Mouse (Mus musculus) macrophage (primary cell): ENCODE data around the gene Dhx15. TPM values are rescaled to one million over a fixed set of nuclear protein-coding genes. Genes with fewer than 3 reads are reported as not detected.

Source experiments
- H3K27ac ChIP-seq: fragments of 350-480 bp; formaldehyde crosslinking; 2 replicates; pipeline ENCODE4 v1.9.0; 2021
- H3K36me3 ChIP-seq: fragments of 350-480 bp; formaldehyde crosslinking; 2 replicates; pipeline ENCODE4 v1.9.0; 2021; ENCODE audit errors: inconsistent target
- H3K4me3 ChIP-seq: fragments of 350-480 bp; formaldehyde crosslinking; 2 replicates; pipeline ENCODE4 v1.9.0; 2021; ENCODE audit errors: inconsistent target
- H3K79me2 ChIP-seq: fragments of 350-480 bp; formaldehyde crosslinking; 2 replicates; pipeline ENCODE4 v1.9.0; 2021; ENCODE audit errors: inconsistent target
- WGBS: methylation state at CpG from one replicate; pipeline ENCODE4 v1.1.7; 2026; ENCODE audit warnings: inconsistent platforms; ENCODE audit not compliant: missing documents; 5-methylcytosine and 5-hydroxymethylcytosine counted together
- polyA plus RNA-seq: library from polyadenylated mRNA; stranded (reverse); fragments of 250-400 nt; gene quantifications from 3 replicates; pipeline ENCODE4 v1.2.4, GENCODE M21; 2018; ENCODE audit warnings: inconsistent platforms

Dhx15 gene
- polyA plus RNA-seq, 1 experiment from 2014 or later: 91.7 TPM

GRCm38 (mm10) chr5:52191180-52191468 lies 810 bp upstream of the Dhx15 start:
- Histone ChIP-seq H3K27ac (peak overlapping the region; percentile 43), H3K79me2 (peaks cover 37% of the 10 kb centered on the region), H3K4me3 (peak overlapping the region; percentile 61), H3K36me3 (no peaks in the 10 kb centered on the region)
- WGBS: 65% methylated on average over 1 of the region's 1 CpGs

- peaks cover under 1% of the 10 kb centered on the region; the same call in 1 of the 2 replicates for H3K36me3 ChIP-seq
- under 1% methylated on average over 63 of the region's 63 CpGs for WGBS
These were observed 499 bp downstream of the Dhx15 start for GRCm38 (mm10) chr5:52189664-52190365.

GRCm38 (mm10) chr5:52188206-52188605 lies 2.1 kb downstream of the Dhx15 start:
- H3K4me3 ChIP-seq: peak overlapping the region; percentile 61
- peaks cover 8% of the 10 kb centered on the region; the same call in 1 of the 2 replicates for H3K36me3 ChIP-seq
- WGBS: 10% methylated on average over 3 of the region's 3 CpGs
- no peak overlapping the region for H3K27ac ChIP-seq
- H3K79me2 ChIP-seq: peaks cover 66% of the 10 kb centered on the region

More at GRCm38 (mm10) chr5:52189664-52190365, 499 bp downstream of the Dhx15 start:
- peaks cover 50% of the 10 kb centered on the region for H3K79me2 ChIP-seq
- H3K4me3 ChIP-seq: peak overlapping the region; percentile 61
- peak overlapping the region; percentile 51 for H3K27ac ChIP-seq

- 17% methylated on average over 1 of the region's 1 CpGs for WGBS
- Histone ChIP-seq H3K36me3 (peaks cover 7% of the 10 kb centered on the region; the same call in 1 of the 2 replicates), H3K79me2 (peaks cover 100% of the 10 kb centered on the region), H3K4me3 (no peak overlapping the region), H3K27ac (no peak overlapping the region)
These were observed 13.0 kb downstream of the Dhx15 start for GRCm38 (mm10) chr5:52177326-52177725.

- H3K4me3 ChIP-seq: no peak overlapping the region
- peaks cover 94% of the 10 kb centered on the region for H3K79me2 ChIP-seq
- H3K36me3 ChIP-seq: peaks cover 40% of the 10 kb centered on the region
- WGBS: 6% methylated on average over 2 of the region's 2 CpGs
- no peak overlapping the region for H3K27ac ChIP-seq
These were observed 21.8 kb downstream of the Dhx15 start for GRCm38 (mm10) chr5:52168468-52168867.

GRCm38 (mm10) chr5:52149138-52149537 lies 41.2 kb downstream of the Dhx15 start:
- 84% methylated on average over 3 of the region's 3 CpGs for WGBS
- Histone ChIP-seq H3K79me2 (peaks cover 59% of the 10 kb centered on the region; the same call in 1 of the 2 replicates), H3K27ac (no peak overlapping the region), H3K36me3 (peaks cover 32% of the 10 kb centered on the region; the same call in 1 of the 2 replicates), H3K4me3 (no peak overlapping the region)

- Histone ChIP-seq H3K27ac (peak overlapping the region; percentile 21), H3K36me3 (peaks cover 18% of the 10 kb centered on the region; the same call in 1 of the 2 replicates), H3K79me2 (peaks cover 61% of the 10 kb centered on the region; the same call in 1 of the 2 replicates)
These were observed 43.2 kb downstream of the Dhx15 start for GRCm38 (mm10) chr5:52147141-52147540.

GRCm38 (mm10) chr5:52145684-52146083 lies 44.6 kb downstream of the Dhx15 start:
- Histone ChIP-seq H3K27ac (no peak overlapping the region), H3K36me3 (0 out of 2 replicates have a peak, but pooled peaks cover 5% of the 10 kb centered on the region), H3K4me3 (no peak overlapping the region), H3K79me2 (peaks cover 47% of the 10 kb centered on the region; the same call in 1 of the 2 replicates)
- WGBS: 84% methylated on average over 6 of the region's 6 CpGs

More at GRCm38 (mm10) chr5:52147141-52147540, 43.2 kb downstream of the Dhx15 start:
- 52% methylated on average over 4 of the region's 4 CpGs for WGBS
- no peak overlapping the region for H3K4me3 ChIP-seq

- peaks cover 28% of the 10 kb centered on the region; the same call in 1 of the 2 replicates for H3K79me2 ChIP-seq
- no peaks in the 10 kb centered on the region for H3K36me3 ChIP-seq
- H3K27ac ChIP-seq: no peak overlapping the region
- 27% methylated on average over 9 of the region's 9 CpGs for WGBS
- no peak overlapping the region for H3K4me3 ChIP-seq
These were observed 48.4 kb downstream of the Dhx15 start for GRCm38 (mm10) chr5:52141936-52142335.

- H3K79me2 ChIP-seq: 0 out of 2 replicates have a peak, but pooled peaks cover under 1% of the 10 kb centered on the region
- H3K36me3 ChIP-seq: no peaks in the 10 kb centered on the region
- 85% methylated on average over 5 of the region's 6 CpGs for WGBS
- no peak overlapping the region for H3K4me3 ChIP-seq
- H3K27ac ChIP-seq: no peak overlapping the region
These were observed 51.5 kb downstream of the Dhx15 start for GRCm38 (mm10) chr5:52138819-52139218.

GRCm38 (mm10) chr5:52138134-52138533 lies 52.2 kb downstream of the Dhx15 start:
- Histone ChIP-seq H3K36me3 (no peaks in the 10 kb centered on the region), H3K79me2 (no peaks in the 10 kb centered on the region), H3K27ac (no peak overlapping the region), H3K4me3 (no peak overlapping the region)
- 31% methylated on average over 11 of the region's 11 CpGs for WGBS

GRCm38 (mm10) chr5:52135460-52136141 lies 54.7 kb downstream of the Dhx15 start:
- WGBS: 90% methylated on average over 16 of the region's 16 CpGs
- H3K36me3 ChIP-seq: no peaks in the 10 kb centered on the region
- H3K79me2 ChIP-seq: no peaks in the 10 kb centered on the region
- no peak overlapping the region for H3K27ac ChIP-seq
- no peak overlapping the region for H3K4me3 ChIP-seq

- no peak overlapping the region for H3K27ac ChIP-seq
- H3K79me2 ChIP-seq: no peaks in the 10 kb centered on the region
- 54% methylated on average over 7 of the region's 7 CpGs for WGBS
- H3K36me3 ChIP-seq: no peaks in the 10 kb centered on the region
- H3K4me3 ChIP-seq: no peak overlapping the region
These were observed 57.5 kb downstream of the Dhx15 start for GRCm38 (mm10) chr5:52132840-52133239.

- Histone ChIP-seq H3K27ac (no peak overlapping the region), H3K79me2 (no peaks in the 10 kb centered on the region), H3K36me3 (no peaks in the 10 kb centered on the region), H3K4me3 (no peak overlapping the region)
- 40% methylated on average over 9 of the region's 9 CpGs for WGBS
These were observed 58.2 kb downstream of the Dhx15 start for GRCm38 (mm10) chr5:52132092-52132491.

GRCm38 (mm10) chr5:52131389-52131788 lies 58.9 kb downstream of the Dhx15 start:
- no peak overlapping the region for H3K4me3 ChIP-seq
- WGBS: 96% methylated on average over 13 of the region's 13 CpGs
- no peak overlapping the region for H3K27ac ChIP-seq
- no peaks in the 10 kb centered on the region for H3K79me2 ChIP-seq
- no peaks in the 10 kb centered on the region for H3K36me3 ChIP-seq
